Mouse (Mus musculus): Measurements from ENCODE around the gene Unc5c.

The Unc5c gene

DNA sequence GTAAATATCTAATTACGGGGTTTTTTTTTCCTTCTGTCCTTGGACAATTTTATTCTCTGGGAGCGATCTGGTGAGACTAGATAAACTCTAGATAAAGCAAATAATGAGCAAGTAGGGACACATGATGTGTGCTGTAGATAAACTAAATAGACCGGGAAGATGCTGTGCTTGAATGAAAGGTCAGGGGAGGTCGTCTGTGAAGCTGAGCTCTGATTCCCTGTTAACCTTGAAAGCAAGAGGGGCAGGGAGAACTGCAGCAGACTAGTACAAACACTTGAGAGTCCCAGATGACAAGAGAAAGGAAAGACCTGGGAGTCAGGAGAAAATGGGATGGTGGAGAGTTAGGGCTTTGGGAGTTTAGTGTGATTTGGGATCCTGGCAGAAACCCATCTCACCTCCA, 251.4 kb downstream of the Unc5c start:
- DNase-seq (ENCODE audit: low spot score), result no peak

DNA sequence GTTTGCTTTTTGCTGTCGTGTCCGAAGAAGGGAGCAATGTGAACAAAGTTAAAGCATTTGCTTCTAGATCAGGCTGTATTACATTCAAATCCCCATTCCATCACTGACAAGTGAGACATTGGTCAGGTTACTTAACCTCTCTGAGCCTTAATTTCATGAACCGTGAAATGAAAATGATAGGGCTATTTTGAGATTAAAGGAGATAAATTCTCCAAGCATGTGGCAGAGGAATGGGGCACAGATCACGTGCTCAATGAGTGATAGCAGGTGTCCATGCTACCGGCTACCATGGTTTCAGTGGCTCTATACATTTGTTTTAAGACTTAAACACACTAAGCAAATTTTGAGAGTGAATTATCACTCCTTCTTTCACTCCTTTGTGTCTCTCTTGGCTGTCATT, 254.0 kb downstream of the Unc5c start:
- no peak for DNase-seq (ENCODE audit: low spot score)

DNA sequence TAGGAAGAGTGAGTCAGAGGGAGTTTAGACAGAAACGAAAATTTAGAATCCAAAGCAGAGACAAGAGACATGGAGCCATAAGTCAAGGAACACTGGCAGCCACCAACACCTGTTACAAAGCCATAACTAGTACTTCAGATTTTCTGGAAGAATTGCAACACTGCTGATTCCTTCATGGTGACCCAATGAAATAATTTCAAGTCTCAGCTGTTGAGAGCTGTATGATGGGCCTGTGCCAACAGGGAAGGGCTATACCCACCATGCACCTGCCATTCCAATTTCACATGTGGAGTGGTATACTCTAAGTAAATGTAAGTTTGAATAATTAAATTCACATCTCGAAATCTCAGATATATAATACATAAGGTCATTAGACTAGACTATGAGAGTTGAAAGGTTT, 259.5 kb downstream of the Unc5c start:
- DNase-seq (ENCODE audit: low spot score), result no peak

DNA sequence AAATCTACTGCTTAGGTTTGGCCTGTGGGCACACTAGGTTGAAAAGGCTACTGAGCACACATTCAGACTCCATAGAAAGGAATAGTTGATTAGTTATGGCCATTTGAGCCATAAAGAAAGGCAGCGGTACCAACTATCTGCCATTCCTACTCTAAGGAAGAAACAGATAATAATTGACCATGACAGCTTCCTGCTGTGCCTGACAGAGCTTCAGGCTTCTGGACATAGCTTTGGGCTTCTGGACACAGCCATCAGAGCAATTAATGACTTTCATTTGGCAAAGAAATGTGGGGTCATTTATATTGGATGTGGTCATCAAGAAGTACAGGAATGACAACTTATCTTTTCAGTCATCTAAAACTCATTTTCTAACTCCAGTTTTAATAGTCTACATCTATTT, 260.4 kb downstream of the Unc5c start:
- DNase-seq (ENCODE audit: low spot score), result no peak

DNA sequence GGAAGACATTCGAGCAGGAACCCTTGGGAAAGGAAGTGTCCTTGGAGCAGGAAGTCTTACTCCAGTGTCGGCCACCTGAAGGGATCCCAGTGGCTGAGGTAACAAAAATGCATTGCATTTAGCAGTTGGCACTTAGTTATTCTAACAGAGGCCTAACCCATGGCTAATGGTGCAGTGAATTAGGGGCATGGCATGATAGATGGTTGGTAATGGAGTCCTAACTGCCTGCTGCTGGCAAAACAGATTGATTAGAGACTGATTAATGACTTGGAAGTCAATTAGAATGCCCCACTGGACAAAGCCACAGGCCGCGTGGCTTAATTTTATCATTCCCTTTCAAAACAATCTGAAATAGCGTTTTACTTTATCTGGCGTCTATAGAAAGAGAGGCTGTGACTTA, 268.8 kb downstream of the Unc5c start:
- DNase-seq (ENCODE audit: low spot score), result no peak

DNA sequence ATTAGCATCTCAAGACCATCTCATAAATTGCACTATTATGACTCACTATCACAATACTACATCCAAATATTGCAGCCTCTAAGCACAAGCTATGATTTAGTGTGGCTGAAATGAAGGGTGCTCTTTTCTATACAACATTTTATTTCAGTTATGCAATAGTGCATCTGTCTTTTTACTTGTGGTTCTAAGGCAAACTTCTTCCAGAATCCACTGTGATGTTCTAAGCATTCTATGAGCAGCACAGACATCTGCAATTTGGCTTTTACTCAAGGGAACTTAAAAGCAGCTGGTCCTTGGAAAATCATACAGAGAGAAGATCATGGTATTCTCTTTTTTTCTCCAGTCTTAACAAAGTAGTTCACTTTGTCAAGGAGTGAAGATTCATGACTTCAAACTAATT, 270.3 kb downstream of the Unc5c start:
- no peak for DNase-seq (ENCODE audit: low spot score)

DNA sequence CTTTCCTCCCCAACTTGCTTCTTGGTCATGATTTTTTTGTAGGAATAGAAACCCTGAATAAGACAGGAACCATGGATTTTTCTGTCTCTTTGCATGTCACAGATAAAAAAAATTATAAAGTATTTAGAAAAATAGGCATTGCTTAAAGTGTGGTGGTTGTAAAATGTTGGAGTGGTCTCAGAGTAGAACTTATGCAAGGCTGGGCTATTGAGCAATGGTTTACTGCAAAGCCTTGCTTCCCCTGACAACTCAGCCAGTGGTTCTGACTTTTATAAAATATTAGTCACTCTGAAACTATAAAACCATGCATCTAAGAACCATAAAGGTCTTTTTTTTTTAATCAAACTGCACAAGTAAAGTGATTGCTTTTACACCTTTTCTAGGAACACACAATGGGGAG, 280.3 kb downstream of the Unc5c start:
- DNase-seq (ENCODE audit: low spot score), result no peak

DNA sequence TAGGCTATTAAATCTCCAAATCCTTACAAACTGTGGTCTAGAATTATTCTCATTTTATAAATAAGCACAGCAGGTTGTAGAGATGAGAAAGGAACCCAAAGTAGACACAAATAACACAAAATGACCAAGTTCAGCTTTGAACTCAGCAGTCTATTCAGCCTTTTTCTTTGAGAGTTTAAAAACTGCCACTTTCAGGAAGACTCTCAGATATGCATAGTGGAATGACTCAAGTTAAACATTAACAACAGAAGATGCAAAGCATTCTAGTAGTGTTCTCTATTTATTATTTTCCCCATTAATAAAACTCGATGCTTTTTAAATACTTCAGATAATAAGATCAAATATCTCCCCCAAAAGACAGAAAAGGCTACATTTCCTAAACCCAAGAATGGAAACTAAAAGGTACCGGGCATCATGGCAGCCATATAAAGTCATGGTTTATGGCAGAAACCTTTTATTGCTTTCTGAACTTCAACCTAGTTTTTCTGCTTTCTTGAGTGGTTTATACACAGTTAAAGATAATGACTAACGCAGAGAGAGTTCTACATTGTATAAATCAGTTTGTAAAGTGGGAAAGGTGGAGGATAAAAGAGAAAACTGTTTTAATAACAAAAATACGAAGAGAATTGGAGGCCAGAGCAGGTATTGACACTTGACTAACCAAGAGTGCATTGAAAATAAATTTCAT, 283.8 kb downstream of the Unc5c start:
- no peak for DNase-seq (ENCODE audit: low spot score)

DNA sequence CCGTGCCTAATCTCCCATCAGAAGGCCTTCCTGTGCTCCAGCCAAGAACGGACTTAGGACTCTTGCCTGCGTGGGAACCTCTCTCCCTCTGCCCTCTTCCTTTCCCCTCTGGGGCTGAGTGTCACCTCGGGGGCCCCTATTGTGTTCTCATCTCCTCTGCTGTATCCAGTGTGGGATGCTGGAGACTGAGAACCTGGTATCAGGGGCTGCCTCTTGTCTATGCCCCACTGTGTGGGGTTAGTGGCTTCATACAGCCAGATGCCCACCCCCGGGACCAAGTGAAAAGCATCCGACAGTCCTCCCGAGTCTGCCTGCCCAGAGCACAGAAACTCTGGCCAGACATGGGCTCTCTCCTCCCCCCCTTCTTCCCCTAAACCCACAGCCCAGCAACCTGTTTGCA, 287.2 kb downstream of the Unc5c start:
- no peak for DNase-seq (ENCODE audit: low spot score)

DNA sequence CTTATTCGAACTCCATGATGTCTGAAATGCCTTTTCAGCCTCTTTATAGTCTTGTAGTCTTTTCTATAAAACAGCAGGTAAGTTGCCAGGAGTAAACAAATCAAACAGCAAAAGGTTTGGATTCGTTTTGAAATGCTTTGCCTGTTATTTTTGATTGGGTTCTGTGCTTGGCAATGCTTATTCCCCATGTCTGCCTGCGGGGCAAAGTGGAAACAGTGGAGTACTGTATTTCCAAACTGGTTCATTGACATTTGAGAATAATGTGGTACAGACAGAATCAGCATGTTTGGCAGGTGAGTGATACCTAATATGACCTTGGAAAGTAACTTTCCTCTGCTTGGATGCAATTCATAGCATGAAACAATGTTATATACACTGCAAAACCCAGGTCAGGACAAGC, 292.2 kb downstream of the Unc5c start:
- DNase-seq (ENCODE audit: low spot score), result no peak

DNA sequence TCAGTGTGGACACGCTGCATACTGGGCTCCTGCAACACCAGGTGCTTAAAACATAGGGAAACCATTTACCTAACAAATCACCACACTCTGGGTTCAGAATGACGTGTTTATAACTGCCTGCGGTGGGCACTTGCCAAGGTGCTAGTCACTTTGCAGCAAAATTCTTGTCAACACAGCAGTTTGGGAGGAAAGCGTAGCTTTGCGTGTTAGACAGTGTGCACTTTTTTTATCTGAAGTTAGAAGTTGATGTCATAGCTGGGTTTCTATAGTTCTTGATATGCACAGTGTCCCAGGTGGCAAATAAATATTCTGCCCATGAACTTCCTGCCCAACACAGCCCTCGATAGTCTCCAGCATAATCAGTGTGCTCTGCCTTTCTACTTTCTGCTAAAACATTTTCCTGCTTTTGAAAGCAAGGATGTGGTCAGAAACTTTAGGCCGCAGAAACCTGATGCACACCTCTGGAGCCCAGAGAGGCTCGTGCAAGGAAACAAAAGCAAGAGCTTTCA, 313.4 kb downstream of the Unc5c start:
- no peak for DNase-seq (ENCODE audit: low spot score)

DNA sequence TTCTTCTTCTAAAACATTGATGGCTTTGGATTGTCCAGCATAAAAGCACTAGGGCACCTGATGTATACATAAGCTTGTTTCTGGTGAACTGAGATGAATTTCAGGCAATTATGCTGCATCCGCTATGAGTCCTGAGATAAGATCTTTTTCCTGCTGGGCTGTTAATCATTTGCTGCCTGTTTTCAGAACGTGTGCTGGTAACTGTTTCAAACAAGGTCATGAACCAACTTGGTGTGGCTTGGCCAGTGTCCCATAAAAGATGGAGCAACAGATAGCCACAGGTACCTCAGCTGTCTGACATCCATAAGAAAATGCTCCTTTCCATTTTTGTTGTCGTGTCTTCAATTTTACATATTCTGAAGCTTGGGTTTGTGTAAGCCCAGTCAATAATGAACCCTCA, 314.2 kb downstream of the Unc5c start:
- DNase-seq (ENCODE audit: low spot score), result no peak

DNA sequence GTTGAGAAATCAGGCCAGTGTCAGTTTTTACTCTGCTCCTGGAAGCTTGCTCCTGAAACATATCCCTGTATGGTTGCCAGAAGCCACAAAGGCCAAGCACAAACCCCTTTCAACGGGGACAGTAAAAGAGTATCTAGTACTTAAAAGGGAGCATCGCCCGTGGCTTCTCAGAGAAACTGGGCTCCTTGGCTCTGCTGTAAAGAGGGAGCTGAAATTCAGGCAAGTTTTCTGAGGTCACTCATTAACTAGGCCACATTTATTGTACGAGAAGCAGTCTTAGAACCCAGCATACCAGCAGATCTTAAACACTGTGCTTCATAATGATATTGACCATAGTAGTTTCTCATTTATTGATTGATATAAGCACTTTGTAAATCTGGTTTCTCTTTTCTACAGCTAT, 317.5 kb downstream of the Unc5c start:
- no peak for DNase-seq (ENCODE audit: low spot score)

DNA sequence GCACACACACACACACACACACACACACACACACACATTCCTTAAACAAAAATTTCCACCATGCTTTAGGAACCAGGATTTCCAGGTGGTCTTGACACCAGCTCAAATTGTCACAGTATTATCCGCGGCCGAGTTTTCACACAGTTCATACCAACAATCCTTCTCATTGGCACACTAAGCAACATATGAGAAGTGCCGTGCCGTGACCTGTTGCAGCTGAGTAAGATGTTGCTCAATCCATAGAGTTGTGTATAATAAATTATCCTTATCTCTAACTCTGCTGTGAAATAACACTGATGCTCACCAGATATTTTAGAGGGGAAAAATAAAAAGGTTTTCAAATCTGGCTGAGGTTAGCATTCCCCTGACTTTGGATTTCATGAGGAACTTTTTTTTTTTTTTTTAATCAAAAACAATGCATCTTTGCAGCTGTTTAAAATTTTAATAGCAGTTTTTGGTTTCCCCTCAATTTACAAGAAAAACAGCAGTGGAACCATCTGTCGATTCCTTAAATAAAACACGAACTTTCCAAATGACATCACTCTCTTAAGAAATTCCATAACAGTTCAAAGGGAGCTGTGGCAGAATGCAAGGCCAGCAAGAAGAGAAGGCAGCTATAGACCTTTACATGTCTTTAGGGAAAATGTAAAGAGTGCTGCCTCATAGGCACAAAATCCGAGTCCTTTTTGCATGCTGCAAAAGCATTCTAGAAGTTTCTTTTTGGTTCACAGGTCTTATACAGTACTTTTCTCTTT, 326.2 kb downstream of the Unc5c start:
- no peak for DNase-seq (ENCODE audit: low spot score)

DNA sequence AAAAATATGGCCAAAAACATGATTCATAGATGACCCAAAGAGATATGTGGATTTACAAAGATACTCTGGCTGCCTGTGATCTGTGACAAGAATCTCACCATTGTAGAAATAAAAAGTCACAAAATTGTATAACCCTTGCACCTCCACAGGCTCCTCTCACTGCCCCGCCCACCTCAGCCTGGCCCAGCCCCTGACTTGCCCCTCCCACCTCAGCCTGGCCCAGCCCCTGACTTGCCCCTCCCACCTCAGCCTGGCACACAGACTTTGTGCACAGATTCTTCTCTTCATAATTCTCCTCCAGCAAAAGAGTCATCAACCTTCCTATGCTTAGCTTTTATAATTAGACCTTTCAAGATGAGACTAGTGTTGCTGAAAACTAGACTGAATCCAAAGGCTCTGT, 327.1 kb downstream of the Unc5c start:
- DNase-seq (ENCODE audit: low spot score), result no peak

DNA sequence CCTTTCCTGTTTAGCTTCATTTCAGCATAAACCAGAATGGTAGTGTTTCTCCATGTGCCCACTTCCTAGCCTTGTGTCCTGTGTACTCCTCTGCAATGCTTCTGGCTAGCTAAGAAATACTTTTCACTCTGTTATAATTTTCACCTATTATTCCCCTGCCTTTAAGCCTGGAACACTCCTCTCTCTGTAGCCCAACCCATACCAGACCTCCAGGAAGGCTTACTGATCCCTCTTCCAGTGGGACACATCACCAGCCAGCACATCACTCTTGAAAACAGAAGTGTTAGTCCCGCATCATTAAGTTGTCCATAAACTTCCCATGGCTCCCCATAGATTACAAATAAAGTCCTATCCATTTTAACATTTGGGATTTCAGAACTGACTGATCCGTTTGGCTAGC, 328.7 kb downstream of the Unc5c start:
- DNase-seq (ENCODE audit: low spot score), result no peak

DNA sequence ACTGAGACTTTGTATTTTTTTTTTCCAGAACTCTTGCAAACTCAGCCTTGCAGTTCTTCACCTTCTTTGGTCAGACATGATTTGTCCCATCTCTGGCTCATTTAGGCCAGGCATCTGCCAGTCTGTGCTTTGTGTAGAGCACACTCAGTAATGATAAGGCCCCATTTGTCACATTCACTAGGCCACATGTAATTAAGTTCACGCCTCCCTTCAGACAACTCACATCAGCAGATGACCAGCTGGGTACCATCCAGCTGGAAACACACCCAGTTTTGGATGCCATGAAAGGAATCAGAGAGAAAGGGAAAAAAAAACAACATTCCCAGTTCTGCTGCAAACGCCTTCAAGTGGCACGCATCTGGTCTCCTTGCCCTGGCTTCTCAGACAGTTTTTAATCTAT, 329.4 kb downstream of the Unc5c start:
- no peak for DNase-seq (ENCODE audit: low spot score)

DNA sequence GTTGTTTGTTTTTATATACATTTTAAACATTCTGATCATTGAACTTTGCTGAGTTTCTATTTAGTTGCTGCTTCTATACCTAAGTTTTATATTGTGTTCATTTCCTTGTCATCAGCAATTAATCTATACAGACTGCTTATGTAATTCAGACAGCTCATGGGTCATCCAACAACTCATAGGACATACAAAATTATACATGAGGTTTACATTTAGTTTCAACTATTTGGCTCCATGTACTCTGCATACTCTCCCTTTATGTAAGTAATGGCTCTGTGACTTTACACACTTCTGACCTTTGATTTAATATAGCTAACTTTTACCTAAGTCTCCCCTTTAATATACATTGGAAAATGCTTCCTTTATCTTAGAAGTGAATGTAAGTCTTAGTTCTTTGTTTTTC, 332.4 kb downstream of the Unc5c start:
- no peak for DNase-seq (ENCODE audit: low spot score)

DNA sequence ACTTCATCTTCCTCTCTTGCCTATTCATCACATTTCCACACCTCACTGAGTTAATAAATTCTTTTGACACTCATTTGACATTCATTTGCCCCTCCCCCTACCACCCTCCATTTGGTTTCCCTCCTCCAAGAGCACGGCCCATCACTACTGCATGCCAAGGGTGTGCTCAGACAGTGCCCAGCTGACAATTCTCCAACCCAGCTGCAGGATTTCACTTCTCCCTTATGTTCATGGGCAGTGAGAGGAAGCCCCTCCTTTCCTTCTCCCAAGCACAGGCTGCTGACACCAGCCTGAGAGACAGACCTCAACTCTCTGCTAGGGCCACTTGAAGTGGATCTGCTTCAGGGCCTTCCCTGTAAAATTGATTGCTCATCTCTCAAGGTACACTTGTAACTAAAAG, 332.8 kb downstream of the Unc5c start:
- no peak for DNase-seq (ENCODE audit: low spot score)

DNA sequence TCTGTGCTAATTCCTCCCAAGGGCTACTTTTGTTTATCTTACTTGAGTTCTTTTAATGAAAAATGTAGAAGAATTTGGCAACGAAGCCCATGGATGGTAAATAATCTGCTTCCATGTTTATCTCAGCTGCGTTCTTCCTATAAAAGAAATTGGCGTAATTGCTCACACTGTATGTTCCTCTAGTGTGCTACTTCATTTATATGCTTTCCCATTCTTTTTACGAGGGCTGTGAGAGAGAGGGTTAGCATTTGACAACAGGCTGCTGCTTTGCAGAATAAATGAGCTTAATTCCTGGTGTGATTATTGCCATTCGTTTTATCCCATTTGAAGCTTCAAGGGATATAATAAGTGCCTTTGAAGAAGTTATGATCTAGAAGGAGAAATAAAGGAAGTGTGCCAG, 339.1 kb downstream of the Unc5c start:
- DNase-seq (ENCODE audit: low spot score), result no peak

DNA sequence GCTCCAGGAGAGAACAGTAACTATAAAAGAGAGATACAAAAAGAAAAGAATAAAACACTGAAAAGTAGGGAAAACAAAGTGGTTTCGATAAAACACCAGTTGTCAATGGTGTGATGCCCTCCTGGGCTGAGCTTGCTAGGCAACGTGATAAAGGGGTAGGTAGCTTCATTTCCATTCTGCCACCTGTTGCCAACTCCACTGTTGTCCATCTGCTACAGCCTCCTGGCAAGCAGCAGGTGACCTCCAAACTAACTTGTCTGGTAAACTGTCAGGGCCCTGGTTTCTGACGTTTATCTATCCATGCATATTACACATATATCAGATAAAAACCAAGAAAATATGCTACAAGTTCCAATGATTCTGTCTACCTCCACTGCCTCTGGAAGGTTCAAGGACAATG, 344.6 kb downstream of the Unc5c start:
- DNase-seq (ENCODE audit: low spot score), result no peak

DNA sequence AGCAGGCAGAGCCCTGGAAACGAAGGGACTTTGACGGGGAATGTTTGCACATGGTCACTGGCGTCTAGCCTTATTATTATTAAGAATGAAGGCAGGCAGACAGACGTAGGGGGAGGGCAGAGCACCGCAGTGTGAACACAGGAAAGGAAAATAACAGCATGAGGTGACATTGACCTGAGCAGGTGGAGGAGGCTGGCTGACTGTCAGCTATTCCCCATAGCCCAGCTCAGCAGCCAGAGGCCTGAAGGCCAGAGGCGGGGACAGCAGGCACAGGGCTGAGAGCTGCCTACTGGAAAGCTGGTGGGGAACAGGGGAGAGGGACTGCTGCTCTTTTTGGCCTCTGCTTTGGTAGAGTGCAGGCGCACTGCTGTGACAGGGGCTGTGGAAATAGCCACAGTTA, 345.9 kb downstream of the Unc5c start:
- no peak for DNase-seq (ENCODE audit: low spot score)

DNA sequence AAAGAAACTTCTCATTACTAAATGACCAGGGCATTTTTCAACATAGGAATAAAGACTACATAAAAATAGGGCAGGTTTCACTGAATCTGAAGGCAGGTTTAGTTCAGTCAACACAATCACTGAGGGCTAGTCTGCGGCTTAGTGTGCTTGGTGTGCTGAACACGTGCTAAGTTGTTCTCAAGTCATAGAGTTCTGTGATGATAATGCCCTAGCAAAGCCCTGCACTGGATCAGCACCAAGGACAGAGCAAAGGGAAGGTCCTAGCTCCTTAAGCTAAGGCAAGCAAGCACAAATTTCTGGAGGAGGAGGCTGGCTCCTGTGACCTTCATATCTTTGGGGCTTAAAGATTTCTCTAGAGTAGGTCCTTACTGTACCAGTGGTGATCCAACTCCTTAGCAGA, 346.3 kb downstream of the Unc5c start:
- no peak for DNase-seq (ENCODE audit: low spot score)

DNA sequence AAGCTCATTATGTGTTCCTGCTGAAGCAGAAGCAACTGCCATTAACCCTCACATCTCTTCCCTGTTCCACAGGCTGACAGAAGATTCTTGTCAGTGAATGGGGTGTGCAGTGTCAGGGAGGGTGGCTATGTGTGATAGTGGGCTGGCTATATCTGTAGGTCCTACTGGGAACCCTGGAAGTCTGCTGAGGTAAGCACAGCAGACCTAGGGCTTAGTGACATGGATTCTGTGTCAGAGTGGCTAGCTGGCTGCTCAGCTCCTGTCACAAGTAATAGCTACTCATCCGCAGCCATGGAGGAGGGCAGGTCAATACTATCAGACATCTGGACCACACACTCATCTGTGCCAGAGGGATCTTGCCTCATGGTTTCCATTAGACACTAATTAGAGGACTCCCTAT, 349.8 kb downstream of the Unc5c start:
- DNase-seq (ENCODE audit: low spot score), result no peak

Measured in c-Kit-positive CD71-positive TER-119-positive erythroid progenitor cells, embryonic 14.5 days (primary cell).